Mouse (Mus musculus) ovary, postnatal 10 days (tissue): Measurements from ENCODE around the gene Clec3a.

Experiments
- DNase-seq: peaks from one replicate; pipeline ENCODE4 v3.0.0; 2022; ENCODE audit warnings: low spot score

Gene Clec3a

DNA sequence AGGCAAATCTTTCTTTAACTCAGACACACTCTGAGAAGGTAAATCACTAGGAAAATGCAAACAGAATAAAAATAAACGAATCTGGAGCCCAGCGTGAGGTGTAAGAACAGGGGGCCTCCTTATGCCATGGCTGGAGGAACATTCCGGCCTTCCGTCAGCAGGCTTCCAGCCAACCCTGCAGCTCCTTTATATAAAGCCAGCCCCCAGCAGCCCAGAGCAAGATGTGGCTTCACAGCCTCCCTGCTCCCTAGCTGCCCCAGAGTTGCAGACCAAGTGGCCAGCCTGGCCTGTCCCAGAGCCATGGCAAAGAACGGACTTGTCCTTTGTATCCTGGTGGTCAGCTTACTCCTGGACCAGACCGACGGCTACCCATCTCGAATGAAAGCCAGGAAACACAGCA lies at the start of gene Clec3a:
Gene Clec3a, plus strand, starts transcription at position 301 of the 400 bp plus-strand sequence.
- no peak for DNase-seq

DNA sequence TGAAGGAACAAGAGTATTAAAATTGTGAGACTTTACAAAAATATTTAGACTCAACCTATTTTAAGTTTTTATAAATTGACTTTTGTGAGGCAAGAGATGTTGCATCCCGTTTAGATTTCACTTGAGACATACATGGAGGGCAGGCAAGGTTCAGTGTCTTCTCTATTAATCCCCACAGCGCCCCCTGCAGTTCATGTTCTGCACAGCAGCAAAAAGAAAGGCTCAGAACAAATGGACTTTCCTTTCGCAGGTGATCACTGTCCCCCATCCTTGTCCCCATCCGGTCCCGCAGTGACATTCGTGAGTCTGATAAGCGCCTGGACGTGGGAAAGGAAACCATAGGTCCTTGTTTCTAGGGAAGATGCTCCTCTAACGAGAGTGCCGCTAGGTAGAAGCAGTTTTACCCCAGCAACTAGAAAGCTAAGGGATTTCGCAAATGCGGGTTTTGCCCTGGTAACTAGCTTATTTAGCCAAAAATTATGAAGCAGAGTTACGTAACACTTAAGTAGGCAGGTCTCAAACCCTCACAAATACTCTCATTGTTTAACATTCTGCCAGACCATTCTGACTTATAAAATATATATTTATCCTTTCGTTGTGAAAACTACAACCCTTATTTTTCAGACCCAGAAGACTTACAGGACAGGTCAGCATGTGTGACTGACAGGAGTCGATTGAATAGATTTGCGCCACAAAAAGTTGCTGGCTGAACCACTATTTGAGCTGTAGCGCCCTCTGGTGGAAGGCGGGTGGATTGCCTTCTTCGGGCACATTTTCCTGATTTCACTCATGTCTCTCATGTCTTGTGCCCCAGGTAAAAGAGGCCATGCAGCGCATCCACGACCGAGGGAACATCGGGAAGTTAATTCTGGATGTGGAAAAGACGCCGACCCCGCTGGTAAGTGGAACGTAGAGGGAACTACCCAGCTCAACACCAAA lies 48.6 kb upstream of the Clec3a start:
- DNase-seq: peak; percentile 54

- no peak for DNase-seq
These were observed 43.5 kb upstream of the Clec3a start for GRCm38 (mm10) chr8:114374390-114374789.

DNA sequence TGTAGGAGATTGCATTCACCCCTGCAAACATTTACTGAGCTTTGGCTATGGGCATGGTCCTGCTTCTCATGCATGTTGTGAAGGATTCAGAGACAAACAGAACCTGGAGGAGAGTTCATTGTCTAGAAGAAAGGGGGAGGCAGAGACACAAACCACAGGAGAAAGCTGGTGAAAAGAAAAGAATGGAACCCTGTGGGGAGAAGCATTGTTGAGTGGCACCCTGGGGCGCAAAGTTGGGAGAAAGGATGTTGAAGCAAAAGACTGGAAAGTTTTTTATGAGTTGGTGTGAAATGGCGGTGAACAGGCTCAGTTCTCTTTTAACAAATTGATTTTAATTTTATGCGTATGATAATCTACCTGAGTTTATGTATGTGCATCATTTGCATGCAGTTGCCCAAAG lies 33.7 kb upstream of the Clec3a start:
- DNase-seq: no peak

GRCm38 (mm10) chr8:114387494-114387893 lies 30.4 kb upstream of the Clec3a start:
- no peak for DNase-seq

DNA sequence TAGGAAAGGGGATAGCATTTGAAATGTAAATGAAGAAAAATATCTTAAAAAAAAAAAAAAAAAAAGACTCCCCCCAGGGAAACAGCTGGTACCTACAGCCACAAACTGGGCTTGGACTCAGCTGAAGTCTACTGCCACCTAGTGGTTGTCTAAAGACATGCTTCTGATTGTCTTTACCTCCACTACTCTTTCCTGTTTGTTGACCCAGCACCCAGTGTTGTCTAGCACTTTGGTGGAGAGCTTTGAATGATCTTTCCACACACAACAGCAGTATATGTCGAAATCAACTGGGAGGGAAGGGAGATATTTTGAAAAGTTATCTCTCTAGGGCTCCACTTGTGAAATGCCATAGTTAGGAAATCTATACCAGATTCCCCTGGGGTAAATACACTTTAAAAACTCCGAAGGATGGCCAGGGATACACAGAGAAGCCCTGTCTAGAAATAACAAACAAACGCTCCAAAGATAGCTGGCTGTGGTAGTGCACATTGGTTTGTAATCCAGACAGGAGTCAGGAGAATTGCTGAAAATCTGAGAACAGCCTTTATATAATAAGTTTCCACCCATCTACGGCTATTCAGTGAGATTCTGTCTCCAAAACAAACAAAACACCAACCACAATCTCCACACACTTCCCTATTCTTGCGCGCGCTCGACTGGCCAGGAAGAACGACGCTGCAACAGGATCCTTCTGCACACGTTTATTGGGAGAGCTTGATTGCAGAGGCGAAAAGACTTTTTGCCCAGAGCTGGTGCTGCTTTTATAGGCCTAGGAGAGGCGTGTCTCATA lies 27.2 kb upstream of the Clec3a start:
- DNase-seq: no peak

- no peak for DNase-seq
These were observed 19.6 kb upstream of the Clec3a start for GRCm38 (mm10) chr8:114398326-114398725.

DNA sequence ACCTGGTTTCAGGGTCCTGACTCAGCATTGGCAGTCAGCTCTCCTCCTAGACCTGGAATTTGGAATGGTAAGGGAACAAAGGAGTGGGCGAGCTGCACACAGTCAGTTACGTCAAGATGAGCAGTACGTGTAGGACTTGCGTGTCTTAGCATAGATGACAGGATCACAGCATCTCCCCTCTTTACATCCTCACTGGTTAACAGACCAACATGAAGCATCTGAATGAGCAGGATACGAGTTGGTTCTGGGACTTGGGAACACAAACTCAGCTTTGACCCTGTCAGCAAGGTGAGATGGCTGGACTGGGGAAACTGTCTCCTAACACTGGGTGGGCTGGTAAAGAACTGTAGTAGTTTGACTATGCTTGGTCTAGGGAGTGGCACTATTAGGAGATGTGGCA lies 18.6 kb upstream of the Clec3a start:
- no peak for DNase-seq

DNA sequence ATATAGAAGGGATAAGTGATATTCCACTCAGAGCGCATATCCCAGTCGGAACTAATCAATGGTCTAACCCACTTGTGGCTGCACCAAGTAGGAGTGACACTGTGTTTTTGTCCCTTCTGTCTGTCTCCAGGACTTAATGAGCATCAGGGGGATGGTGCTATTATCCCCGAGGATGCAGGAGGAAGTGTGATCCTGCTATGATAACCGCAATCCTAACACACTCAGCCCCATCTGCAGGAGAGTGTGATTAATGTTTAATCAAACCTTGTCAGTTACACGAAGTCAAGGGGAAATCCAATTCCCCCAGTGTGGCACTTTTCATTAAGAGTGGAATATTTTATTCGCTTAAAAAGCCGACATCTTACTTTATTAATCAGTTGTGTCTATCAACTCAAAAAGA lies 16.2 kb upstream of the Clec3a start:
- no peak for DNase-seq

GRCm38 (mm10) chr8:114411421-114411820 lies 6.5 kb upstream of the Clec3a start:
- DNase-seq: no peak

GRCm38 (mm10) chr8:114418486-114418885 lies 600 bp downstream of the Clec3a start:
- no peak for DNase-seq

- DNase-seq: no peak
These were observed 1.0 kb downstream of the Clec3a start for GRCm38 (mm10) chr8:114418904-114419303.

DNA sequence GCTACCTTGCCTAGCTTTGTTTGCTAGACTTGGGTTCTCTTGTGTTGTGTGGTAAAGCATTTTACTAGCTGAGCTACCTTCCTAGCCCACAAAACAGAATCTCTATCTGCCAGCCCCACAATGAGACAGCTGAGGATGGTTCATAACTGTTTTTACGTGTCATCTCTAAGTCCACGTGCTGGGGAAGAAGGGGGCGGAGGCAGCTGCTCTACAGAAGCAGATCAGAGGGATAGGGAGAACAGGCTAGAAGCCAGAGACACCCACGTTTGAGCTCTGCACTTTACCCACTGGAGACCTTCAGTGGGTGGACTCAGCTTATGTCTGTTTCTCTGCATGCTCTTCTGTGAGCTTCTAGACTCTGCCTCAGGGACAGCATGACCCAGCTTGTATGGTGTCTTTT lies 3.7 kb downstream of the Clec3a start:
- no peak for DNase-seq

- DNase-seq: peak; percentile 31
These were observed 20.4 kb downstream of the Clec3a start for GRCm38 (mm10) chr8:114438236-114438635.

DNA sequence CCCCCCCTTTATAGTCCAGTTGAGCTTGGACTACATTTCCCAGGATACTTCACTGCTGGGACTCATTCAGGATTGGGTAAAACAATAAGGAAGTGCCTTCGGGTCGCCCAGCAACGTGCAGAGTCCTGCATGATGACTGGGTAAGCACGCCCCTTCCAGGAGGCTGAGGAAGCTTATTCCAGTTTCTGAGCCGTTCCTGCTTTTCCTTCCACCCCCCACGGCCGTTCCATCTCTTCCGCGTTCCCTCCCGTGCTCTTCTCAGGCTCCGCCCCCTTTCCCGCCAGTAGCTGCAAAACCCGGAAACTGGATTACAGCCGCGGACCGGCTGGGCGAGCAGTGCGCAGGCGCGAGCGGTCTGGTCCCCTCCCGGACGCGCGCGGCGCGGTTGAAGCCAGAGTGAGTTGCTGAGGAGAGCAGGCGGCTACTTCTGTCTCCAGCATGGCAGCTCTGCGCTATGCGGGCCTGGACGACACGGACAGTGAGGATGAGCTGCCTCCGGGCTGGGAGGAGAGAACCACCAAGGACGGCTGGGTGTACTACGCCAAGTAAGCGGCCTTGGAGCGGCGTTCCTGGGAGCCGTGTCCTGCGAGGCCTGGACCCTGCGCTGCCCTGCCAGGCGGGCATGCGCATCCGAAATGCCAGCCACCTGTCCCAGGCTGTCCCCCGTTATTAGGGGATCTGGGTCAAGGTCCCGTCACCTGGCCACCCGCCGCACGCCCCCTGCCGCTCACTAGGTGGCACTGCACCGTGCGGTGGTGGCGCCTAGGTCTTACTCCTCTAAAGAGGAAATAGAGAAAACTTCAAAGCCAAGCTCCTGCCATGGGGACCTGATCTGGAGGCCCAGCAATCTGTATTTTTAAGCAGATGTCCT lies 21.7 kb downstream of the Clec3a start, which contains the start of gene Wwox:
Gene Wwox, plus strand, starts transcription at position 322 of the 871 bp plus-strand sequence.
- DNase-seq: peak; percentile 100

GRCm38 (mm10) chr8:114440205-114440589 lies 22.3 kb downstream of the Clec3a start:
- no peak for DNase-seq

DNA sequence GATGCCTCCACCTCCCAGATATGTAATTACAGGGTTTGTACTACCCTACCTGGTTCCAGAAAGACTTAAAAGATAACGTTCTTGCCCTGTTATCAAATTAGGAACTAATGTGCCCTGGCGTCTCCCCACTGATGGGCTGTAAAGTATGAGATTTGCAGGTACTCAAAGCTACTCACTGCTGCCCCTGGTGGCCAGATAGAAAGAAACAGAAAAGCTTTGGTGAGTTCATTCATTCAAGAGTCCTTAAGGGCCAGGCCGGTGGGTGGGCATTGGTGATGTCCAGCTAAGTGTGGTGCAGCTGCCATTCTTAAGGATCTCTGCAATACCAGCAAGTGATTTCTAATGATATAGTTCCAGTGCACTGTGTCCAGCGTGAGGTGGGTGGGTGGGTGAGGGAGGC lies 23.7 kb downstream of the Clec3a start:
- no peak for DNase-seq

- DNase-seq: no peak
These were observed 29.0 kb downstream of the Clec3a start for GRCm38 (mm10) chr8:114446884-114447283.

DNA sequence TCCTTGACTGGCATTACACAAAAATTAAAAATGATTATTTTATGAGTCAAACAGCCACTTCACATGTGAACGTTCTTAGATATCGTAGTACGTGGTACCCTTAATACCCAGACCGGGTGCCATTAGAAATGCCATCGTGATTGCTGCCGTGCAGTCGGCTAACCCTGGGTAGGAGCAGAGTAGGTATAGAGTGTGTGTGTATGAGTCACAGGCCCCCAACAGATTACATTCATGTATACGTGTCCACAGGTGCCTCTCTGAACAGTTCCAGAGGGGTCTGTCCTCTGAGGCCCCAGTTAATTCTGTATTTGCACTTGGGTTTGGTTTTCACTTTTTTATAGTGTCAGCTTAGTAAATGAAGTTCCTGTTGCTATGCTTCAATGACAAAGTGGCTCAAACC lies 34.4 kb downstream of the Clec3a start:
- no peak for DNase-seq

- DNase-seq: peak; percentile 32
These were observed 34.9 kb downstream of the Clec3a start for GRCm38 (mm10) chr8:114452781-114453221.

DNA sequence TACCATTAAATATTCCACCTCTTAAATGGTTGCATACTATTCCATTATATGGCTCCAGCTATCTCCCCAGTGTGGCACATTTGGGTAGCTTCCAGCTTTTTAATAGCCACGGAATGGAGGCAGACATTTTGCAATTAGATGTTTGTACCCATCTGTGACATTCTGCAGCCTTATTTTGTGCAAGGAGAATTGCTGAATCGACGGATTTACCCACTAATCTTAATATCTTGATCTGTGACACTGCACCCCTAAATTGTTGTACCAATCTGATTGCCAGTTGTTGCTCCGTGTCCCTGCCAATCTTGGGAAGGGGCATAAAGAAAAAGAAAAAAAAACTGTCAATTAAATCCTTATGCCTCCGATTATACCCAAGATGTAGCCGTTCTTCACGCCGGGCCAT lies 37.4 kb downstream of the Clec3a start:
- DNase-seq: no peak

GRCm38 (mm10) chr8:114455953-114456352 lies 38.1 kb downstream of the Clec3a start:
- DNase-seq: no peak
